Comparison of ENCODE assay signal across 18 mouse cellular contexts in genomic region chr11:107377326-107377725, GRCm38 (mm10).
DNase-seq lines count a peak whose midpoint lies in the region; ATAC-seq and TF ChIP-seq lines count a peak whose summit lies in the region.
"Had no signal": no experiment of that assay in that cellular context is flagged by ENCODE, and none has a peak within 500 bp of the region (broad histone marks: within the 10 kb centered on the region; RNA-seq: fewer than 3 reads in every experiment).

No protein-coding gene starts in this region.

- no peaks in the 10 kb centered on the region for H3K9me3 ChIP-seq in heart, embryonic 11.5 days (replicated peaks; ENCODE audit: control insufficient read depth, low read length)
- peaks cover 4% of the 10 kb centered on the region; the same call in 1 of the 2 replicates for H3K9me3 ChIP-seq in liver, embryonic 11.5 days (ENCODE audit: control insufficient read depth, low read length)
- no peaks in the 10 kb centered on the region for H3K9me3 ChIP-seq in liver, embryonic 14.5 days (ENCODE audit: control insufficient read depth, low read length)
- H3K9me3 ChIP-seq in midbrain, embryonic 16.5 days (replicated peaks; ENCODE audit: control insufficient read depth, low read length, poor library complexity, severe bottlenecking), result no peaks in the 10 kb centered on the region
- H3K9me3 ChIP-seq: heart, embryonic 12.5 days had no signal

- TF ChIP-seq EP300 in heart, adult 2 months (IDR thresholded peaks at IDR 0.05; ENCODE audit: insufficient read depth, low read depth, low read length), result no peak
- TF ChIP-seq EP300 in liver, embryonic 14.5 days (IDR thresholded peaks at IDR 0.05; ENCODE audit: low read depth), result no peak

- no peaks in the 10 kb centered on the region; the same call in none of the 2 replicates for H3K79me2 ChIP-seq in heart, adult 2 months (replicated peaks; ENCODE audit: control insufficient read depth, insufficient read depth, low read length)
- H3K79me2 ChIP-seq in liver, adult 2 months (ENCODE audit: control insufficient read depth, insufficient read depth, low read length), result peaks cover 42% of the 10 kb centered on the region

- no peak for TF ChIP-seq CTCF in heart, adult 2 months (IDR thresholded peaks at IDR 0.05)
- no peak for TF ChIP-seq CTCF in liver, adult 2 months (IDR thresholded peaks at IDR 0.05; ENCODE audit: low read depth, low read length)
- no peak for TF ChIP-seq CTCF in liver, embryonic 14.5 days (IDR thresholded peaks at IDR 0.05; ENCODE audit: low read depth)

- H3K36me3 ChIP-seq in heart, adult 2 months (ENCODE audit: control insufficient read depth, insufficient read depth, low read length), result no peaks in the 10 kb centered on the region
- H3K36me3 ChIP-seq in heart, embryonic 11.5 days (ENCODE audit: control insufficient read depth, insufficient read depth, low read length), result no peaks in the 10 kb centered on the region
- H3K36me3 ChIP-seq in liver, adult 2 months (ENCODE audit: control insufficient read depth, insufficient read depth, low read length), result no peaks in the 10 kb centered on the region
- H3K36me3 ChIP-seq in liver, embryonic 11.5 days (ENCODE audit: control insufficient read depth, insufficient read depth, low read length), result no peaks in the 10 kb centered on the region
- H3K36me3 ChIP-seq in liver, embryonic 14.5 days (replicated peaks; ENCODE audit: control insufficient read depth, insufficient read depth, low read depth), result no peaks in the 10 kb centered on the region
- no peaks in the 10 kb centered on the region for H3K36me3 ChIP-seq in midbrain, embryonic 16.5 days (ENCODE audit: control insufficient read depth, insufficient read depth, low read length)
- H3K36me3 ChIP-seq: heart, embryonic 12.5 days; hindbrain, embryonic 10.5 days had no signal

- no peak for ATAC-seq in heart, embryonic 11.5 days (replicated peaks; ENCODE audit: insufficient number of reproducible peaks, low FRiP score, low TSS enrichment)
- ATAC-seq in liver, embryonic 11.5 days (replicated peaks; ENCODE audit: low FRiP score), result no peak
- ATAC-seq in liver, embryonic 14.5 days (ENCODE audit: insufficient read depth), result peak; percentile 22; the same call in 1 of the 2 replicates
- ATAC-seq in midbrain, embryonic 16.5 days, result no peak
- ATAC-seq: forebrain, embryonic 14.5 days; hindbrain, embryonic 16.5 days had no signal

- 98% methylated on average over 6 of the region's 6 CpGs for WGBS in heart, adult 2 months
- 98% methylated on average over 6 of the region's 6 CpGs for WGBS in heart, embryonic 11.5 days (ENCODE audit: insufficient replicate concordance)
- WGBS in liver, adult 2 months, result 45% methylated on average over 6 of the region's 6 CpGs
- WGBS in liver, embryonic 11.5 days, result 87% methylated on average over 6 of the region's 6 CpGs
- 82% methylated on average over 6 of the region's 6 CpGs for whole genome bisulfite sequencing in liver, embryonic 14.5 days (ENCODE audit: insufficient replicate concordance)
- 100% methylated on average over 6 of the region's 6 CpGs for WGBS in midbrain, embryonic 16.5 days

- H3K4me3 ChIP-seq in heart, adult 2 months, result no peak overlapping the region
- no peak overlapping the region for H3K4me3 ChIP-seq in heart, embryonic 11.5 days (ENCODE audit: low read depth, low read length)
- H3K4me3 ChIP-seq in liver, adult 2 months (ENCODE audit: insufficient read depth, low read depth, low read length), result no peak overlapping the region
- no peak overlapping the region for H3K4me3 ChIP-seq in liver, embryonic 11.5 days (ENCODE audit: low read depth, low read length)
- H3K4me3 ChIP-seq in liver, embryonic 14.5 days (ENCODE audit: insufficient read depth in 1 of 2, low read depth in 2 of 2, low read length in 2 of 2), result no peak overlapping the region
- no peak overlapping the region for H3K4me3 ChIP-seq in midbrain, embryonic 16.5 days (ENCODE audit: low read depth, low read length)
- H3K4me3 ChIP-seq: heart, embryonic 12.5 days; hindbrain, embryonic 10.5 days; limb, embryonic 12.5 days had no signal

- H3K4me2 ChIP-seq in heart, embryonic 11.5 days, result no peak overlapping the region
- H3K4me2 ChIP-seq in liver, embryonic 11.5 days, result no peak overlapping the region
- no peak overlapping the region for H3K4me2 ChIP-seq in liver, embryonic 14.5 days (ENCODE audit: low read depth)
- no peak overlapping the region for H3K4me2 ChIP-seq in midbrain, embryonic 16.5 days (ENCODE audit: low read length)
- H3K4me2 ChIP-seq: heart, embryonic 12.5 days; limb, embryonic 12.5 days; midbrain, embryonic 11.5 days had no signal

- intact Hi-C loops in heart, adult 2 months (cut with DNase I), result loop anchor here (5.0 kb wide), 1 partner anchor 35 kb away; no protein-coding TSS in a partner anchor

- TF ChIP-seq POLR2A in heart, adult 2 months (IDR thresholded peaks at IDR 0.05; ENCODE audit: insufficient read depth, low read depth, low read length), result no peak
- TF ChIP-seq POLR2A in liver, adult 2 months (IDR thresholded peaks at IDR 0.05; ENCODE audit: extremely low read depth, insufficient read depth, low read length), result no peak

- no peaks in the 10 kb centered on the region for H3K27me3 ChIP-seq in heart, adult 2 months (ENCODE audit: control insufficient read depth, insufficient read depth, low read length)
- H3K27me3 ChIP-seq in heart, embryonic 11.5 days (ENCODE audit: control insufficient read depth, insufficient read depth, low read length), result no peaks in the 10 kb centered on the region
- H3K27me3 ChIP-seq in liver, adult 2 months (ENCODE audit: control insufficient read depth, insufficient read depth, low read length), result no peaks in the 10 kb centered on the region
- H3K27me3 ChIP-seq in liver, embryonic 11.5 days (replicated peaks; ENCODE audit: control insufficient read depth, insufficient read depth, low read length), result no peaks in the 10 kb centered on the region
- H3K27me3 ChIP-seq in liver, embryonic 14.5 days (ENCODE audit: control insufficient read depth, insufficient read depth, low read length), result no peaks in the 10 kb centered on the region
- H3K27me3 ChIP-seq in midbrain, embryonic 16.5 days (ENCODE audit: control insufficient read depth, insufficient read depth, low read depth, low read length), result no peaks in the 10 kb centered on the region
- H3K27me3 ChIP-seq: heart, embryonic 12.5 days; limb, embryonic 12.5 days had no signal

- peaks cover 14% of the 10 kb centered on the region for H3K4me1 ChIP-seq in heart, adult 2 months (ENCODE audit: control insufficient read depth, insufficient read depth, low read length)
- 0 out of 2 replicates have a peak, but pooled peaks cover 2% of the 10 kb centered on the region for H3K4me1 ChIP-seq in heart, embryonic 11.5 days (ENCODE audit: control insufficient read depth, insufficient read depth, low read length)
- H3K4me1 ChIP-seq in liver, adult 2 months (ENCODE audit: control insufficient read depth, insufficient read depth, low read length), result peaks cover 30% of the 10 kb centered on the region
- H3K4me1 ChIP-seq in liver, embryonic 11.5 days (replicated peaks; ENCODE audit: control insufficient read depth, insufficient read depth, low read length), result peaks cover 14% of the 10 kb centered on the region
- peaks cover 0 to 3% of the 10 kb centered on the region in 2 experiments; a peak in 1 of 4 replicates for H3K4me1 ChIP-seq in liver, embryonic 14.5 days (replicated peaks; ENCODE audit: control insufficient read depth in 2 of 2, insufficient read depth in 2 of 2, low read length in 1 of 2)
- peaks cover 7% of the 10 kb centered on the region; the same call in 1 of the 2 replicates for H3K4me1 ChIP-seq in midbrain, embryonic 16.5 days (ENCODE audit: control insufficient read depth, insufficient read depth, low read length)

- no peak overlapping the region for H3K9ac ChIP-seq in heart, adult 2 months (ENCODE audit: low read depth, low read length)
- H3K9ac ChIP-seq in heart, embryonic 11.5 days (ENCODE audit: low read depth, low read length), result no peak overlapping the region
- H3K9ac ChIP-seq in liver, adult 2 months (ENCODE audit: low read depth, low read length), result no peak overlapping the region
- H3K9ac ChIP-seq in liver, embryonic 11.5 days (ENCODE audit: low read depth, low read length), result no peak overlapping the region
- H3K9ac ChIP-seq in liver, embryonic 14.5 days (replicated peaks), result no peak overlapping the region
- H3K9ac ChIP-seq in midbrain, embryonic 16.5 days (ENCODE audit: low read depth, low read length), result no peak overlapping the region
- H3K9ac ChIP-seq: heart, embryonic 12.5 days; limb, embryonic 12.5 days had no signal

- DNase-seq in heart, adult 2 months, result no peak
- peak; percentile 99 for DNase-seq in liver, adult 2 months (ENCODE audit: extremely low read depth, low read depth, low spot score)
- DNase-seq in liver, embryonic 11.5 days (ENCODE audit: low spot score), result no peak
- no peak for DNase-seq in liver, embryonic 14.5 days (ENCODE audit: low read depth in 3 of 3, low spot score in 3 of 3)
- no peak for DNase-seq in spleen, adult 18-20 months
- DNase-seq: adrenal gland, postnatal 10 days; cerebellum, adult 8-10 months; heart, postnatal 10 days; lung, adult 2 months; lung, postnatal 14 days had no signal

- peak overlapping the region; percentile 51; the same call in 1 of the 2 replicates for H3K27ac ChIP-seq in heart, adult 2 months
- no peak overlapping the region for H3K27ac ChIP-seq in heart, embryonic 11.5 days (ENCODE audit: low read depth, low read length)
- peak overlapping the region; percentile 84 for H3K27ac ChIP-seq in liver, adult 2 months (replicated peaks; ENCODE audit: insufficient read depth, low read depth, low read length)
- H3K27ac ChIP-seq in liver, embryonic 11.5 days (ENCODE audit: low read depth, low read length), result no peak overlapping the region
- H3K27ac ChIP-seq in liver, embryonic 14.5 days, result no peak overlapping the region
- H3K27ac ChIP-seq in midbrain, embryonic 16.5 days (ENCODE audit: low read length), result no peak overlapping the region
- H3K27ac ChIP-seq: hindbrain, embryonic 10.5 days had no signal

Comparison
In these comparisons a context has a peak if more than half of its experiments do, and no peak if none do; other contexts are left out.
1. H3K27ac ChIP-seq: peak in heart, adult 2 months (single experiment) and liver, adult 2 months (single experiment); none in heart, embryonic 11.5 days (single experiment), liver, embryonic 11.5 days (single experiment), liver, embryonic 14.5 days (single experiment) and midbrain, embryonic 16.5 days (single experiment).